Mouse (Mus musculus) lung, embryonic 16.5 days (tissue): Measurements from ENCODE around the gene Snhg11. TPM values are rescaled to one million over a fixed set of nuclear protein-coding genes. Genes with fewer than 3 reads are reported as not detected.
A peak's percentile ranks its signal among the peaks of the same experiment; 100 is the strongest.

Experiments
- ATAC-seq: fragments of 200-750 bp; cut with Nextera tagmentation; 2 replicates; pipeline ENCODE4 v1.8.0; 2017; ENCODE audit warnings: low read depth, mild to moderate bottlenecking, moderate library complexity
- H3K27ac ChIP-seq: fragments of 300-500 bp; sonication (generic); 2 replicates; pipeline ENCODE4 v1.5.1; 2014; ENCODE audit warnings: mild to moderate bottlenecking, control low read depth, low read length
- H3K27me3 ChIP-seq: fragments of 300-500 bp; sonication (generic); 2 replicates; pipeline ENCODE4 v1.6.1; 2014; ENCODE audit warnings: low read depth, low read length, mixed read lengths; ENCODE audit not compliant: control insufficient read depth, insufficient read depth
- H3K36me3 ChIP-seq: fragments of 300-500 bp; sonication (generic); 2 replicates; pipeline ENCODE4 v1.6.1; 2014; ENCODE audit warnings: low read length; ENCODE audit not compliant: control insufficient read depth, insufficient read depth
- H3K4me1 ChIP-seq: fragments of 300-500 bp; sonication (generic); replicated peaks from 2 replicates; pipeline ENCODE4 v1.6.1; 2014; ENCODE audit warnings: low read length, mixed read lengths; ENCODE audit not compliant: control insufficient read depth, insufficient read depth
- H3K4me2 ChIP-seq: fragments of 300-500 bp; sonication (generic); 2 replicates; pipeline ENCODE4 v1.6.1; 2014; ENCODE audit warnings: low read depth, low read length, control low read depth
- H3K4me3 ChIP-seq: fragments of 300-500 bp; sonication (generic); 2 replicates; pipeline ENCODE4 v1.5.1; 2014; ENCODE audit warnings: mild to moderate bottlenecking, low read length, control low read depth
- H3K9ac ChIP-seq: fragments of 300-500 bp; sonication (generic); 2 replicates; pipeline ENCODE4 v1.6.1; 2014; ENCODE audit warnings: low read length, control low read depth
- H3K9me3 ChIP-seq: fragments of 300-500 bp; sonication (generic); 2 replicates; pipeline ENCODE4 v1.6.1; 2016; ENCODE audit warnings: low read length; ENCODE audit not compliant: control insufficient read depth
- WGBS: fragments of 180-500 bp; shearing (Covaris S2); extraction: QIAGEN DNeasy Blood & Tissue Kit; methylation state at CpG from one replicate; pipeline ENCODE4 v1.1.7; 2014; 5-methylcytosine and 5-hydroxymethylcytosine counted together
- polyA plus RNA-seq: library from polyadenylated mRNA; unstranded; fragments of >200 nt; fragmentation: Nextera tagmentation; extraction: Ambion mirVana; gene quantifications from 2 replicates; pipeline ENCODE4 v1.2.1, GENCODE M21; 2015

Snhg11 gene
- polyA plus RNA-seq, 1 experiment from 2014 or later, result 1.9 TPM

DNA sequence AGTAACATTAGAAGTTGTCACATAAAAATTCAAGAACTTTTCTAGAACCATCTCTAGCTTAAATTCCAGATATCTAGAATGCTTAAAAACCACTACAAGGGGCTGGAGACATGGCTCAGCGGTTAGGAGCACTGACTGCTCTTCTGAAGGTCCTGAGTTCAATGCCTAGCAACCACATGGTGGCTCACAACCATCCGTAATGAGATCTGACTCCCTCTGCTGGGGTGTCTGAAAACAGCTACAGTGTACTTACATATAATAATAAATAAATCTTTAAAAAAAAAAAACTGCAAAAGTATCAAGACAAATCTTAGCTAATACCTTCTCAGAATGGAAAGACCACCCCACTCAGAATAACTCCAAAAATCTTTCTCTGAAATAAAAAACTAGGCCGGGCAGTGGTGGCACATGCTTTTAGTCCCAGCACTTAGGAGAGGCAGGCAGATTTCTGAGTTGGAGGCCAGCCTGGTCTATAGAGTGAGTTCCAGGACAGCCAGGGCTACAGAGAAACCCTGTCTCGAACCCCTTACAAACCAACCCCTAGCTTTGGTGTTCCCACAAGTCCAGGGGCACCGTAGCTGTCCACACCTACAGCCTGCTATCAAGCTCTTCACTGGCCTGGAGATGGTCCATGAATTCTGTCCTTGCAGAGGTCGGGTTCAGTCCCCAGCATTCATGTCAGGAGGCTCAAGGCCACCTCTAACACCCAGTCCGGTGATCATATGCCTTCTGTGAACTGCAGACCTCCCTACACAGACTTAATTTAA, 20.9 kb upstream of the Snhg11 start:
- H3K27me3 ChIP-seq, result no peaks in the 10 kb centered on the region
- no peak overlapping the region for H3K27ac ChIP-seq
- no peak for ATAC-seq
- H3K36me3 ChIP-seq, result peaks cover 46% of the 10 kb centered on the region
- peaks cover 6% of the 10 kb centered on the region for H3K4me1 ChIP-seq
- no peaks in the 10 kb centered on the region for H3K9me3 ChIP-seq
- 77% methylated on average over 7 of the region's 7 CpGs for WGBS
- no peak overlapping the region for H3K4me3 ChIP-seq
- no peak overlapping the region for H3K4me2 ChIP-seq
- H3K9ac ChIP-seq, result no peak overlapping the region

DNA sequence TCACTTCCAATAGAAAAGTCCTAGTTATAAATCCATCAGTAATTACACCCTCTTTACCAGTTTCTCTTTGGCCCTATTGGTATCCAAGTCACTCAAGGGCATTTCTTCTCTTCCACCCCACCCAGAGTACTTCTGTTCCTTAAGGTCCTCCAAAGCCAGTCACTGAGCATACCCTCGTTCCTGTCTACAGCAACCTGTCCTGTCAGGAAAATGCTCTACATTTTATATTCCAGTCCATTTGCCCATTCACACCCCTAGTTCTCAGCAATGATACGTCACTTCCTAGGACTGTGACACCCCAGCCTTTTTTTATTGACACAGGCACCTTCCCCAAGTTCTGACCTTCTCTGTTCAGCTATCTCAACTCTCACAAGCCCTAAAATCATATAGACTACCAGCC, 20.2 kb upstream of the Snhg11 start:
- Histone ChIP-seq H3K9ac (no peak overlapping the region), H3K36me3 (peaks cover 53% of the 10 kb centered on the region), H3K27me3 (no peaks in the 10 kb centered on the region), H3K4me2 (no peak overlapping the region), H3K9me3 (no peaks in the 10 kb centered on the region), H3K4me3 (no peak overlapping the region), H3K4me1 (peaks cover 13% of the 10 kb centered on the region), H3K27ac (no peak overlapping the region)
- WGBS, result 80% methylated on average over 2 of the region's 2 CpGs
- no peak for ATAC-seq

DNA sequence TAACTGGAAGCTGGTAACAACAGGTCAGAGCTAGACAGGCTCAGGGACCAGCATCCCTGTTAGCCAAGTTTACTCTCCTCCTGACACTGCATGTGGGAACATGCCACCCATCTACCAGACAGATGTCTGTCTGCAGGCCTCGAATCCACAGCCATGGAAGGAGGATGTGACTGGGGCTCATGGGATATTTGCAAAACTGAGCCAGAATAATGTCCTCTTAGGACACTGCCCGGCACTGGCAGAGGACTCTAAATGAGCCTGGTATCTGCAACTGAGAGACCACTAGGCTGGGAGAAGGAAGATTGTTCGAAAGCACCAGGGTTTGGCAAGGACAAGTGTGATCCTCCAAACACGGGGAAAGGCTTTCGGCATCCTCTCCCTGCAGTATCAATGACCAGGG, 19.3 kb upstream of the Snhg11 start:
- no peak for ATAC-seq
- WGBS, result 86% methylated on average over 5 of the region's 5 CpGs
- H3K36me3 ChIP-seq, result peaks cover 54% of the 10 kb centered on the region

DNA sequence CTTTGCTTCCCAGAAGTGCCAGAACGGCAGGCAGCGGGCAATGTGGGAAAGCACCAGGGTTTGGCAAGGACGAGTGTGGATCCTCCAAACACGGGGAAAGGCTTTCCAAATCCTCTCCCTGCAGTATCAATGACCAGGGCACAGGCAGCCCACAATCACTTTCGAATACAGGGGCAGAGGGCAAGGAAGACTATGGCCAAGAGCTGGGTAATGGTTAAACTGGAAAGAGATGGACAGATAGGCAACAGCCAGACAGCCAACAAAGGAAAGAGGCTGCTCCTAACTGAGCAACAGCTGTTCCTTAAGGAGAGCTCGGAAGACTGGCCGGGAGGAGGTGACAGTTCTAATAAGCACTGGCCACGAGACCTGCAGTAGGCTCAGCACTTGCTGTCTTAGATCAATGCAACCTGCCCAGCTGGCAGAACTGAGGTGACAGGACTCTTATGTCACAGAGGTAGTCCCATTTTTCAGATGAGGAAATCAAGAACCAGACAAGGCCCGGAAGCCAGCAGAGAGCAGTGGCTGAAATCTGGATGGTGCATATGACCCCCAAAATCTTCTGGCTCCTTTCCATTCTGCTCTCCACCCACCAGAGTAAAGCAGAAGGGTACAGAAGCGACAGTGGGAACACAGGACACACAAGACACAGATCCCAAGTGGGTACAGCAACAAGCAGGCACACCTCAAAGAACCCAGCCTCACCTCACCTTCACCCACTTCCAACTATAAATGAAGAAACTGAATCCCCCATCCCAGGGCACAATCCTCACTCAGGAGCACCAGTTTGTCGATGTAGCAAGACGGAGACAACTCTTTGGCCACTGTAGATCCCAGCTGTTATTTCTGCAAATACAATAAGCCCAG, 15.4 kb upstream of the Snhg11 start:
- no peak for ATAC-seq
- Histone ChIP-seq H3K4me3 (peak overlapping the region; percentile 83), H3K9me3 (no peaks in the 10 kb centered on the region), H3K27me3 (no peaks in the 10 kb centered on the region; the same call in 1 of the 2 replicates), H3K27ac (peak overlapping the region; percentile 78; the same call in 1 of the 2 replicates), H3K4me1 (peaks cover 17% of the 10 kb centered on the region), H3K4me2 (peak overlapping the region; percentile 86), H3K9ac (peak overlapping the region; percentile 92), H3K36me3 (peaks cover 50% of the 10 kb centered on the region)
- 53% methylated on average over 12 of the region's 12 CpGs for WGBS

More for the DNA sequence above, 19.3 kb upstream of the Snhg11 start:
- no peaks in the 10 kb centered on the region for H3K27me3 ChIP-seq
- no peak overlapping the region for H3K27ac ChIP-seq
- H3K9me3 ChIP-seq, result no peaks in the 10 kb centered on the region
- no peak overlapping the region for H3K9ac ChIP-seq
- no peak overlapping the region for H3K4me2 ChIP-seq
- peaks cover 17% of the 10 kb centered on the region for H3K4me1 ChIP-seq
- no peak overlapping the region for H3K4me3 ChIP-seq

DNA sequence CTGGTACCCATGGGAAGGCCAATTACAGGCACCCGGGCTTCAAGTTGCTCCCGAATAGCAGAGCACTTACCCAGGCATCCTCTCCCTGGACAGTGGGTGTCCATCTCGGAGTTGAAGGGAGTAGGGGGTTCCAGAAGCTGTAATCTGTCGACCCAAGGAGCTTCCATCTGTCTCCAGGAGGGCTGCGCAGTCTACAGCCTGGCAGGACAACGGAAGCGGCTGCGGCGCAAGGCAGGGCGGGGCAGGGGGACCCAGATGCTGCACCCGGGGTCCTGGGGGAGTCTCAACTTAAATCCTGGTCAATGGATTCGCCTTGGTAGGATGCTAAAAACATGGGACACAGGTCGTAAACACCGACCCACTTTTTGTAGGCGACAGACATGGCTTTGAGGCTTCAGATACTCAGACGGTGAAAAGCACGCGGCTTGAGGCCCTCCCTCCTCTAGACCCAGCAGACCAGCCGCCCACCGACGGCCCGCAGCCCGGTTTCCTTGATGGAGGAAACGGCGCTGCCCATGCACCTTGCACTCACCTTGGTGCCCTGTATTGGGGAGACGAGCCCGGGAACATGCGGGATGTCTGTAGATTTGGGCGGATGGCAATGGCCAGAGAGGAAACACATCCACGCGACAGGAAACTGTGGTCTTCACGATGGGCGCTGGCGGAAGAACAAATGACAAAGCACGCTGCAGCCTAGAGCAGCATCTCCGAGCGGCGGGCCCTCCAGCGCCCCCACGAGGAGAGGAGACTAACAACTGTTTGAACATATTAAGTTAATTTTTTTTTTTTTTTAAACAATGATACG, 14.4 kb upstream of the Snhg11 start:
- peak overlapping the region; percentile 86 for H3K4me2 ChIP-seq
- H3K27me3 ChIP-seq, result no peaks in the 10 kb centered on the region; the same call in 1 of the 2 replicates
- H3K4me1 ChIP-seq, result peaks cover 17% of the 10 kb centered on the region
- no peaks in the 10 kb centered on the region for H3K9me3 ChIP-seq
- peak overlapping the region; percentile 83 for H3K4me3 ChIP-seq
- ATAC-seq, result peak; percentile 91
- WGBS, result under 1% methylated on average over 41 of the region's 41 CpGs
- peak overlapping the region; percentile 78 for H3K27ac ChIP-seq
- peak overlapping the region; percentile 92 for H3K9ac ChIP-seq
- peaks cover 41% of the 10 kb centered on the region for H3K36me3 ChIP-seq

DNA sequence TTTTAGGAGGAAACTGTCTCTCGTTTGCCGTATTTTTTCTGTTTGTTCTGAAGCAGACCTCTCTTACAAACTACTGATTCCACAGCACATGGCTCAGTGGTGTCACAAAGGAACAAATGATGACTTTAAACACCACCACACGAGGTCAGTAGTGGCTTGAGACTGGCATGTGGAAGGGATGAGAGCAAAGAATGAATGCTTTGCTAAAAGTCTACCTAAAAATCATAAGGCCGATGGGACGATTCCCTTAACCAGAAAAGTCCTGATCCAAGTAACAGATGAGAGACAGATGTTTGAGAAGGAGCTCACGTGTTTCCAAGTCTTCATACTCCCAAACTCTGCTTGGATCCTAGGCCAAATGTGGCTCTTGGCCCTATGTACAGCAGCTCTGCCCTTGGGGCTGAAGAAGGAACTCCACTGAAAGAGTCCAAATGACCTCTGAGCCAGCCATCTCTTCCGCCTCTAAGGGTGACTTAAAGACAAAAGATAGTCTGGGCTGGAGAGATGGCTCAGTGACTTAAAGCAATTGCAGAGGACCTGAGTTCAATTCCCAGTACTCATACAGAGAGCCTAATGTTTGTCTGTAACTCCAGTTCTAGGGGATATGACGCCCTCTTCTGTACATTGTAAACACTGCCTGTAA, 13.6 kb upstream of the Snhg11 start:
- Histone ChIP-seq H3K36me3 (peaks cover 34% of the 10 kb centered on the region), H3K9ac (peak overlapping the region; percentile 33), H3K4me1 (peaks cover 17% of the 10 kb centered on the region), H3K9me3 (no peaks in the 10 kb centered on the region), H3K4me2 (peak overlapping the region; percentile 86), H3K27me3 (no peaks in the 10 kb centered on the region; the same call in 1 of the 2 replicates), H3K27ac (peak overlapping the region; percentile 65; the same call in 1 of the 2 replicates), H3K4me3 (peak overlapping the region; percentile 83)
- 36% methylated on average over 8 of the region's 8 CpGs for WGBS
- peak; percentile 53 for ATAC-seq

DNA sequence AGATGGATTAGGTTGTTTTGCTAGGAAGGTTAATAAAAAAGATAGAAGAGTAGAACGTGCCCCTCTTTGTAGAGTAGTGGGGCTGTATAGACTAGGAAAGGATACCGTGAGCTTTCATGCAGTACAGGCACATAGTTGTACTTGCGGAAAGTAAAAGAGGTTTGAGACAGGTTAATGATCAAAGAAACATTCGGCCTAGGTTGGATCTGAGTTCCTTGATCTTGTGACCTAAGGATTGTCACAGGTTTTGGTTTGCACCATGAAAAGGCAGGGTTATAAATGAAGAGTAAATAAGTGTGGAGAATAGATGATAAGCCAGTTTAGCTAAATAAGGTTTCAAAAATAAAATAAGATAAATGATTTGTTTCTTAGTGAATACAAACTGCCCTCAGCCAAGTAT, 11.3 kb upstream of the Snhg11 start:
- Histone ChIP-seq H3K4me2 (no peak overlapping the region), H3K4me3 (no peak overlapping the region), H3K36me3 (peaks cover 11% of the 10 kb centered on the region), H3K9me3 (no peaks in the 10 kb centered on the region), H3K27me3 (no peaks in the 10 kb centered on the region; the same call in 1 of the 2 replicates), H3K4me1 (peaks cover 12% of the 10 kb centered on the region), H3K27ac (no peak overlapping the region), H3K9ac (no peak overlapping the region)
- ATAC-seq, result no peak
- 73% methylated on average over 4 of the region's 4 CpGs for WGBS

DNA sequence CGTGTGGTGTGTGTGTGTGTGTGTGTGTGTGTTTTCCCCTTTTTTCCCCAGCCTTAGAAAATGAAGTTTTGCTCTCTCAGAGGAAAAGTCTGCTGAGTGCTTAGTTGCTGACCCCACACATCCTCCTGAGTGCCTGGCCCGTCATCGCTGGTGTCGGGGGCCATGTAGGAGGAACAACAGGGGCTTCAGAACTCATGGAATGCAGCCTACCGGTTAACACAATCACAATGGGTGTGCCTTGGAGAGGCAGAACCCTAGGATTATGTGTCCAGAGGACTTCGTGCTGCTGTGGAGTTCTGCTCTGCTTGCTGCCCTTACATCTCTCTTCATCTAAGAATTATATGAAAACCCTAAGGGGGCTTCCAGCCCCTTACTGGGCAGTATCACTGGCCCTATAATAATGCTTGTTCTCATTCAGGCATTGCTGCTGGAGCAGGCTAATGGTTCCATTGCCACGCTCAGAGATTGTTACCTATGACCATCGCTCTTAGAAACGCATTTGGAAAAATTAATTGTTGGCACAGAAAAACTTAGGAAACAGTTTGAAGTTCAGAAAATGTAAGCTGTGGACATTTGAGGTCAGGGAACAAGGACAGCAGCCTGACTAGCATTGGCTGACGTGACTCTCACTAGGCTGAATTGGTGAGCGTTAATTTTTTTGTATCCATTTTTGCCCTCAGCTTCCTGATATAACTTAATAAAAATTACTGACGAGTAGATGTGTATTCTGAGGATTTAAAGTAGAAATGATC, 10.2 kb upstream of the Snhg11 start:
- Histone ChIP-seq H3K9me3 (no peaks in the 10 kb centered on the region), H3K4me3 (no peak overlapping the region), H3K27me3 (no peaks in the 10 kb centered on the region; the same call in 1 of the 2 replicates), H3K4me2 (no peak overlapping the region), H3K36me3 (0 out of 2 replicates have a peak, but pooled peaks cover under 1% of the 10 kb centered on the region), H3K27ac (no peak overlapping the region), H3K4me1 (peaks cover 3% of the 10 kb centered on the region), H3K9ac (no peak overlapping the region)
- no peak for ATAC-seq
- WGBS, result 72% methylated on average over 12 of the region's 12 CpGs
